Mouse (Mus musculus) heart, embryonic 12.5 days (tissue): ENCODE measurements at regions not wholly inside any gene's neighbourhood (a gene's known extent, or its start where the extent isn't known, plus 50 kb on each side); places are given as distances from the start of the nearest gene placed in this dataset.
"Not testable (repeated sequence)": the region's sequence is repeated elsewhere in the genome, so short reads cannot be mapped to it uniquely, and the experiment has no call there.

Experiments
- ATAC-seq: fragments of 200-750 bp; cut with Nextera tagmentation; 2 replicates; pipeline ENCODE4 v1.8.0; 2017; ENCODE audit warnings: moderate TSS enrichment, moderate library complexity; ENCODE audit not compliant: insufficient number of reproducible peaks, low FRiP score
- H3K27ac ChIP-seq: fragments of 300-500 bp; sonication (generic); 2 replicates; pipeline ENCODE4 v1.5.1; 2016; ENCODE audit warnings: mild to moderate bottlenecking, moderate library complexity; ENCODE audit not compliant: poor library complexity, severe bottlenecking
- H3K27me3 ChIP-seq: fragments of 300-500 bp; sonication (generic); replicated peaks from 2 replicates; pipeline ENCODE4 v1.6.1; 2016; ENCODE audit warnings: mild to moderate bottlenecking, moderate library complexity
- H3K36me3 ChIP-seq: fragments of 300-500 bp; sonication (generic); 2 replicates; pipeline ENCODE4 v1.6.1; 2016; ENCODE audit warnings: mild to moderate bottlenecking, moderate library complexity
- H3K4me1 ChIP-seq: fragments of 300-500 bp; sonication (generic); replicated peaks from 2 replicates; pipeline ENCODE4 v1.6.1; 2016; ENCODE audit warnings: mild to moderate bottlenecking
- H3K4me2 ChIP-seq: fragments of 300-500 bp; sonication (generic); 2 replicates; pipeline ENCODE4 v1.6.1; 2016; ENCODE audit warnings: mild to moderate bottlenecking, moderate library complexity
- H3K4me3 ChIP-seq: fragments of 300-500 bp; sonication (generic); 2 replicates; pipeline ENCODE4 v1.5.1; 2016; ENCODE audit warnings: mild to moderate bottlenecking
- H3K9ac ChIP-seq: fragments of 300-500 bp; sonication (generic); 2 replicates; pipeline ENCODE4 v1.6.1; 2016; ENCODE audit warnings: mild to moderate bottlenecking, moderate library complexity
- H3K9me3 ChIP-seq: fragments of 300-500 bp; sonication (generic); replicated peaks from 2 replicates; pipeline ENCODE4 v1.6.1; 2016; ENCODE audit warnings: mild to moderate bottlenecking, moderate library complexity
- WGBS: fragments of 180-500 bp; shearing (Covaris S2); methylation state at CpG from one replicate; pipeline ENCODE4 v1.1.7; 2016; 5-methylcytosine and 5-hydroxymethylcytosine counted together

DNA sequence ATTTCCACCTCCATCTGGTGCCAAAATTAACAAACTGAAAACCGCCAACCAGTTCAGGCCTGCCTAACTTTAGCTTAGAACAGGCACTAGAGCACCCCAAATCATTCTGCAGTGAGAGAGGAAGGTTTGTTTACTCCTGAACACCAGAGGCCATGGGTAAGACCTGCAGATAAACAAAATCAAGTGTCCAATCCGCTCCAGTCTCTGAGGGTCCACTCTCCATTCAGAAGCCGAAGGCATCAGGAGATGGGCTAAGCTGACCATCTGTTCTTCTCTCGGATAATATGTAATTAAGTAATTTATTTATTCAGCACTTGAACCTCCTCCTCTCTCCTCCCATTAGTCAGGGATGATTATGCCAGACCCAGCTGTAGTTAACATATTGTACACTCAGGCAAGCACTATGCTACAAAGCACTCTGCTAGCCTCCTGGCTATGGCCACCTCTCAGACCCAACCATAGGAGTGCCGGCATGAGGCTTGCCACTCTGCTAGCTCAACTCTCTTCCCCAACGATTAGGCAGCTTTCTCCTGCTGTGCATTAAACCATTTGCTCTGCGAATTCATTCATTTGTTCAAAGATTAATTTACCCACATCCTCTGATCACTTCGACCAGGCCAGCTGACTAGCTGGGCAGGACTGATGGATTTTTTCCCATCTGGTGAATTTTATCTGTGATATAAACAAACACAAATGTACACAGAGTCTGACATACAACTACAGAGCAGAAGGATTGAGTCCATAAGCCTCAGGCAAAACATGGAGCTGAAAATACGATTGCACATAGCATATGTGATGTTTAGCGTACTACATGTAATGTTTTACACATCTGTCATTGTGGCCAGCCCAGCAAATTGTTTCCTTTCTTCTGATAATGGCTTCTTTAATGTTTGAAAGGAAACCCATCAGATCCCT lies 184.4 kb downstream of the Mat2b start:
- no peak overlapping the region for H3K4me2 ChIP-seq
- no peak overlapping the region for H3K27ac ChIP-seq
- no peaks in the 10 kb centered on the region for H3K36me3 ChIP-seq
- WGBS = 66% methylated on average over 10 of the region's 10 CpGs
- H3K4me3 ChIP-seq = no peak overlapping the region
- no peak overlapping the region for H3K9ac ChIP-seq
- no peaks in the 10 kb centered on the region for H3K27me3 ChIP-seq
- no peaks in the 10 kb centered on the region for H3K4me1 ChIP-seq
- no peaks in the 10 kb centered on the region for H3K9me3 ChIP-seq
- ATAC-seq = no peak

DNA sequence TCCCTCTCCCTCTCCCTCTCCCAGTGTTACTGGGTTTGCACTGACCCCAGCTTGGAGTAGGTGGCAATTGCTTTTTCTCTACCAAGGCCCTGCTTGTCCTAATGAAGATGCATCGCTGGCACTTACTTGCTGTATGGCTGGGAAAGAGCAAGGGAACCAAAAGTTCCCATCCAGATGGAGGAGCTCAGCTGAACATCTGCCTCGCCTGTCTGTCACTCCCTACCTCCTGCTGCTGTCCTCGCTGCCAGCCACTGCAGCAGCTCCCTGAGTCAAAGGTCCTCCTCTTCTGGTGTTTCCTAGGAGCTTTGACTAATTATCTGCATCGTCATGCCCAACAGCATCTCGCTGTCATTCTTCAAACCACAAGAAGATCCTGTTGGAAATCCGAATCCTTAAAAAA lies 203.4 kb downstream of the Mat2b start:
- no peak overlapping the region for H3K9ac ChIP-seq
- no peaks in the 10 kb centered on the region for H3K9me3 ChIP-seq
- no peaks in the 10 kb centered on the region for H3K36me3 ChIP-seq
- H3K27ac ChIP-seq = no peak overlapping the region
- no peaks in the 10 kb centered on the region for H3K27me3 ChIP-seq
- no peak overlapping the region for H3K4me2 ChIP-seq
- 0 out of 2 replicates have a peak, but pooled peaks cover 3% of the 10 kb centered on the region for H3K4me1 ChIP-seq
- 13% methylated on average over 6 of the region's 6 CpGs for WGBS
- no peak overlapping the region for H3K4me3 ChIP-seq
- no peak for ATAC-seq

DNA sequence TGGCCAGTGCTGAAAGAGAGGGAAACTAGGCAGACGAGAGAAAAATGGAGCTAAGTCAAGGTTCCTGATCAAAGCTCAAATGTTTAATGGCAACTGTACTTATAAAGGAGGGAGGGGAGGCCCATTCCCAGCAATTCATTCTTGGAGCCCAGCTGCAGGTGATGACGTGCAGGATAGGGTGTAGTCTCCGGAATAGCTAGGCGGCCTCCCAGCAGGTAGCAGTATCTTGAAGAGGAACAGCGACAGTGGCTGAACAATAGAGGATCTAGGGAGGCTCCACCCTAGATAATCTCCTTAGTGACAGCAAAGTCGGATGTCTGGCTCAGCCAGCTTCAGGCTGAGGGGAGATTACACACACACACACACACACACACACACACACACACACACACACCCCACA lies 216.8 kb downstream of the Mat2b start:
- not testable (repeated sequence) for H3K9ac ChIP-seq, H3K9me3 ChIP-seq, H3K4me2 ChIP-seq, H3K27ac ChIP-seq, H3K4me3 ChIP-seq, ATAC-seq, H3K4me1 ChIP-seq, H3K27me3 ChIP-seq, H3K36me3 ChIP-seq
- 23% methylated on average over 6 of the region's 6 CpGs for WGBS

DNA sequence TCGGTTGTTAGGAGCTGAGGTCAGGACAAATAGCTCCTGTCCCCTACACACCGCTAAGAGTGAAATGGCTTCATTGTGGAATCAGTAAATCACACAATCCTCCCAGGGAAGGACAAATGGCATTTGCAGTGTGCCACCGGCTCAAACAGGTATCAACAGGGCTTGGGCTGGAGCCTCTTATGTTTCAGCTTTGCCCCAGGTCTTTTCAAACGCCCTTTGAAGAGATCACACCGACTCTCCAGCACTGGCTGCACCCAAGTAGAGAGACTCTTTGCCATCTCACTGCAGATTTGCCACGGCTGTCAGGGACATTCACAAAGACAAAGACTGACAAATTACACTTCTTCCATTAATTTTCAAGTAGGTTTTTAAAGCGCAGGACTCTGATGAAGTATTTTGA lies 217.7 kb downstream of the Mat2b start:
- H3K9ac ChIP-seq = no peak overlapping the region
- no peaks in the 10 kb centered on the region for H3K9me3 ChIP-seq
- H3K4me3 ChIP-seq = no peak overlapping the region
- no peak overlapping the region for H3K4me2 ChIP-seq
- H3K27me3 ChIP-seq = no peaks in the 10 kb centered on the region
- ATAC-seq = no peak
- 33% methylated on average over 7 of the region's 7 CpGs for WGBS
- no peaks in the 10 kb centered on the region for H3K4me1 ChIP-seq
- H3K27ac ChIP-seq = no peak overlapping the region
- H3K36me3 ChIP-seq = no peaks in the 10 kb centered on the region

DNA sequence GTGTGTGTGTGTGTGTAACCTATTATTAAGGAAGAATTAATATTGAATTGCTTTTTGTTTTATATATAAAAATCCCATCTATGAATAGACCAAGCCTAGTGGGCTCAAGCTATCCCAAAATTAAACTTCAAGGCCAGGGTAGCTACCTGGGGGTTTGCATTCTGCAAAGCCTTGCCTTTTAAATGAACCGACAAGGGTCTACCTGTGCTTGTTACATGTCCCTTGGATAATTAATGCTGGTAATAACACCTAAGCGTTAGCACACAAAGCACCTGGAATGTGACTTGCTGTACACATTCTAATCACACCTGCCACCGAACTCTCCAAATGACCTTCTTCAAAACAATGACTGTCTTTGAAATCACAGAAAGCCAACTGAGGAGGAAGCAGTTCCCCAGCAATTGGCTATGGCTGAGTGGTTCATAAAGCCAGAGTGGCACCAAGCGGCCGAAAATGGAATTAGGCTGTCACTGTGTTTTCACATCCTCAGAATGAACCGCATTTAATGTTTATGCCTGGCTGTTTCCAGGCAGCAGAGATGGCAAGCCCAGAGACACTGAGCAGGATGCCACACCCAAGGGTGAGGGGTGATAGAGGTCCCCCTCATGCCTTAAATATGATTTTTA lies 225.8 kb downstream of the Mat2b start:
- H3K27ac ChIP-seq = no peak overlapping the region
- WGBS = 42% methylated on average over 6 of the region's 6 CpGs

DNA sequence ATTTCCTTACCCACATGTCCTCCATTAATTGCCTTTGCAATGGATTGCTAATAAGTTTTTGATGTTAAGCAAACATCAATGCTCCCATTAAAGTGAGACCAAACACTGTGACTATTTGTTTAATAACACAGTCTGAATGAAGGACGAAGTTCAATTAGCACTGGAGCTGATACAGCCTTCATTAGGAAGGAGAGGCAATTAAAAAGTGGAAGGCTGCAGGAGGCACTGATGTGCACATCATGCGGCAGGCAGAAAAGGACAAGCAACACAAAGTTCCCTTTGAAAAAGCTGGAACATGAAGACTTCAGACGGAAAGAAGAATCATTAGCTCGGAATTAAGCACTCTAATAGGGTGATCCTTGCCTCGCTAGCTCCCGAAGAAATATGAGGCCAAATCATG lies 238.4 kb downstream of the Mat2b start:
- no peak for ATAC-seq
- Histone ChIP-seq H3K27ac (no peak overlapping the region), H3K9me3 (no peaks in the 10 kb centered on the region), H3K36me3 (no peaks in the 10 kb centered on the region), H3K9ac (no peak overlapping the region), H3K4me1 (no peaks in the 10 kb centered on the region), H3K4me2 (no peak overlapping the region), H3K27me3 (no peaks in the 10 kb centered on the region), H3K4me3 (no peak overlapping the region)
- 85% methylated on average over 6 of the region's 6 CpGs for WGBS

More for the DNA sequence above, 225.8 kb downstream of the Mat2b start:
- Histone ChIP-seq H3K27me3 (no peaks in the 10 kb centered on the region), H3K4me3 (no peak overlapping the region), H3K9ac (no peak overlapping the region), H3K4me1 (no peaks in the 10 kb centered on the region), H3K9me3 (no peaks in the 10 kb centered on the region), H3K36me3 (no peaks in the 10 kb centered on the region), H3K4me2 (no peak overlapping the region)
- ATAC-seq = no peak

DNA sequence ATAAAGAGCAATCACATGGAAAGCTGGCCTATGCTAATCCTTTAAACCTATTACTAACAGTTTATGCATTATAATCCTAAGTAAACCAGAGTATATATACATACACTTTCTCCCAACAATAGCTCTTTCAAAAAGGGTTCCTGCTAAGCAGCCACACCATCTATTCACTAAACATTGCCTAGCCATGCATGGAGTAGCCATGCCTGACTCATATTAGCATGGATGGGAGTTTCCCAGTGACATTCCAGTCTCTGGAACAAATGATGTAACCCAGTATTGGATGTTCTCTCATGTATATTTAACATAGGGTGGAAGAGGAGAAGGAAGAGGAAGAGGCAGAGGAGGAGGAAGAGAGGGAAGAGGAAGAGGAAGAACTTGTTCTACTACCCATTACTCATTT lies 240.0 kb downstream of the Mat2b start:
- H3K4me3 ChIP-seq, ATAC-seq, H3K36me3 ChIP-seq, H3K4me1 ChIP-seq, H3K9ac ChIP-seq, H3K27me3 ChIP-seq, H3K9me3 ChIP-seq, H3K27ac ChIP-seq, H3K4me2 ChIP-seq: not testable (repeated sequence)

DNA sequence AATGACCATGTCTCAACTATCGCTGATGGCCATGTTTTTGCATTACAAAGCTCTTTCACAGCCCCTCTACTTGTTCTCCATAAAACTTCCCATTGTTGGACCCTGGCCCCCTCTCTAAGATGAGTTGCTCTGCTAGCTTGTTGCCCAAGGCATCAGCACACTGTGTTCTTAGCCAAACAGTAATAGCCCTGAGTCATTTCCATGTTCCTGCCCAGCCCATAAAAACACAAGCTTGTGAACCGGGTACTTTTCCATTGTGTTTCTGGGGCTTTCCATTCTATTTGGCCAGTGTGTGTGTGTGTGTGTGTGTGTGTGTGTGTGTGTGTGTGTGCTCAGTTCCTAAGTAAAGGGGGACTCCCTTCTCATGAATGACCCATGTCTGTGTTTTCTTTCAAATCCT lies 248.2 kb downstream of the Mat2b start:
- H3K27ac ChIP-seq = no peak overlapping the region
- 63% methylated on average over 2 of the region's 2 CpGs for WGBS
- H3K4me2 ChIP-seq = no peak overlapping the region
- H3K9me3 ChIP-seq = no peaks in the 10 kb centered on the region
- H3K36me3 ChIP-seq = no peaks in the 10 kb centered on the region
- H3K4me1 ChIP-seq = no peaks in the 10 kb centered on the region
- no peak for ATAC-seq
- H3K27me3 ChIP-seq = no peaks in the 10 kb centered on the region
- no peak overlapping the region for H3K4me3 ChIP-seq
- H3K9ac ChIP-seq = no peak overlapping the region

DNA sequence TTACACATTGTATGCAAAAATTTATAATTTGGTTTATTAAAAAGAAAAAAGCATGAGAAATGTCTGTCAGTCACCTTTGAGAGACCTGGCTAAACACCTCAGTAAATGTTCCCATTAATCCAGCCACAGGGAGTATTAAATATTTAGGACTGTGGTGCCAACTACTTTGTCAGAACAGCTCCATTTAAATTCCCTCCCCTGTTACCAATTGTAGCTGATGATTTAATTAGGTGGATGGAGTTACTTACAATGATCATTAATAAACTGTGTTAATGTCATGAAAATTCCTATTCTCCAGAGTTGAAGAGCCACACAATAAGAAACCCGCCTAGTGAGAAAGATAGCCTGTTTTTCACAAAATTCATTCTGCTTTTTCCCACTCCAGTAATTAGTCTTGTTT lies 261.0 kb downstream of the Mat2b start:
- 88% methylated on average over 1 of the region's 1 CpGs for WGBS
- H3K4me3 ChIP-seq = no peak overlapping the region
- no peak overlapping the region for H3K4me2 ChIP-seq
- H3K9me3 ChIP-seq = no peaks in the 10 kb centered on the region
- H3K27me3 ChIP-seq = no peaks in the 10 kb centered on the region
- ATAC-seq = no peak
- H3K27ac ChIP-seq = no peak overlapping the region
- H3K4me1 ChIP-seq = no peaks in the 10 kb centered on the region
- no peak overlapping the region for H3K9ac ChIP-seq
- H3K36me3 ChIP-seq = no peaks in the 10 kb centered on the region

DNA sequence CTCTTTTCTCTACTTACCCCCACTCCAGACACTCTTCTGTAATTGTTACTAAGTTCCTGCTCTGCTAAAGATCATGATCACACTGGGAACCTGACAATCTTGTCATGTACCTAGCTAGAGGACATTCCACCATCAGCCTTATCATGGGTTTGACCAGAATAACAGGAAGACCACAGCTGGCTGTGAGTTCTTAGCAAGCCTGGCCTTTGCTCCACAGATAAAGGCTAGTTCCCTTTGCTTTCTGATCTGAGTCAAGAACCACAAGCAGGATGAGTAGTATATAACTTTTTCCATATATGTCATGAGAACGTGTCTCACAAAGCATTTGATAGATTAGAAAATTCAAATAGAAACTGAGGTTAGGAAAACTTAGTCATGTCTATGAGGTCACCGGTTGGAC lies 266.1 kb downstream of the Mat2b start:
- Histone ChIP-seq H3K27me3 (no peaks in the 10 kb centered on the region), H3K27ac (no peak overlapping the region), H3K4me1 (0 out of 2 replicates have a peak, but pooled peaks cover 3% of the 10 kb centered on the region), H3K36me3 (no peaks in the 10 kb centered on the region), H3K9me3 (no peaks in the 10 kb centered on the region), H3K4me2 (no peak overlapping the region), H3K4me3 (no peak overlapping the region), H3K9ac (no peak overlapping the region)
- ATAC-seq = peak; percentile 66; the same call in 1 of the 2 replicates
- 55% methylated on average over 2 of the region's 2 CpGs for WGBS

DNA sequence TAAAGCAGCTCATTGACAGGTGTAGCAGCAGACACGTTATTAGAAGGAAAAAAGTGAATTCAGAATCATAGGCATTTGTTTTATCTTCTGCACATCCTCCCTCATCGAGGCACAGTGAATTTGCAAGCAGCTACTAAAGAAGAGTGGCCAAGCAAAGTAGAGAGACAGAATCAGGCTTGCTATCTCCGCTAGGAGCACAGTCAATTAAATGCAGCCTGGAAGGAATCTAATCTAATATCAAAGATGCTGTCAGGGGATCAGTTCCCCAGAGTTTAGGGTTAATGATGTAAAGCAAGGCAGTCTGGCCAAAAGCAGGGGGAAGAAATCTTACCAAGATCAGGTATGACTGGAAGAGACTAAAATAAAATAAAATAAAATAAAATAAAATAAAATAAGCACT lies 270.7 kb downstream of the Mat2b start:
- Histone ChIP-seq H3K4me1 (0 out of 2 replicates have a peak, but pooled peaks cover 3% of the 10 kb centered on the region), H3K9me3 (no peaks in the 10 kb centered on the region), H3K9ac (no peak overlapping the region), H3K4me2 (no peak overlapping the region), H3K27ac (no peak overlapping the region), H3K36me3 (no peaks in the 10 kb centered on the region), H3K4me3 (no peak overlapping the region), H3K27me3 (no peaks in the 10 kb centered on the region)
- no peak for ATAC-seq
- 66% methylated on average over 3 of the region's 3 CpGs for WGBS
